ENCODE assay signal across 25 mouse cellular contexts in the genomic region with DNA sequence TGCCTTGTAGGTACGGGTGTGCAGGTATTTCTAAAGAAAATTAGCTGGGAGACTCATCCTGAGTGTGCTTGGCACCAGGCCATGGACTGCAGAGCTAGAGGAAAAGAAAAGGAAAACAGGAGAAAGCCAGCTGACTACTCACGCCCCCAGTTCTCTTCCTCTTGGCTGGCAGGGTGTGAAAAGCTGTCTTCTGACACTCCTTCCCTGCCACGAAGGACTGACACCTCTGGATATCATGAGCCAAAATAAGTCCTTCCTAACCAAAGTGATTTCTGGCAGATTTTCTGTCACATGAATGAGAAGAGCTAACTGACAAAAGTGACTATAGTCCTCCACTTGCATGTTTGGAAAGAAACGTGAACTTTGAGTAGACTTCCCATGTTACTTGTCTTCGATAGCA. TPM values are rescaled to one million over a fixed set of nuclear protein-coding genes. Genes with fewer than 3 reads are reported as not detected.
DNase-seq lines count a peak whose midpoint lies in the region; ATAC-seq lines count a peak whose summit lies in the region.
"Had no signal": no experiment of that assay in that cellular context is flagged by ENCODE, and none has a peak within 500 bp of the region (broad histone marks: within the 10 kb centered on the region; RNA-seq: fewer than 3 reads in every experiment).

No protein-coding gene starts in this region.

- peak; percentile 67 for ATAC-seq in frontal cortex, adult (ENCODE audit: low TSS enrichment)
- ATAC-seq: forebrain, embryonic 14.5 days; hindbrain, postnatal 0 days; inflammation-experienced regulatory T-cells, adult 6 months had no signal

- no peak for DNase-seq in frontal cortex, postnatal 10 days (ENCODE audit: low spot score in 2 of 2)
- peak; percentile 3 to 9 for DNase-seq in left cerebral cortex, adult 18-20 months (ENCODE audit: low spot score in 2 of 2)
- DNase-seq in left cerebral cortex, postnatal 4 days, result no peak
- DNase-seq in right cerebral cortex, adult 18-20 months, result peak; percentile 32
- DNase-seq in right cerebral cortex, postnatal 4 days, result no peak
- DNase-seq in right cerebral cortex, postnatal 36 days (ENCODE audit: low spot score in 2 of 2), result peak; percentile 1 to 10
- no peak for DNase-seq in spleen, adult 12 weeks (ENCODE audit: low spot score)
- DNase-seq: adrenal gland, postnatal 10 days; adrenal gland, postnatal 36 days; cerebellum, adult 11 months; cerebellum, adult 2 months; cerebellum, adult 9-11 months; cerebellum, postnatal 25 days; gastrocnemius, postnatal 25 days; heart, adult 18-20 months; heart, postnatal 10 days; heart, postnatal 4 days had no signal

- intact Hi-C loops in left cerebral cortex, postnatal 4 days (cut with DNase I), result no loop called here

RNA-seq across cellular contexts. Expression of a gene that starts 5.3 kb away (rescaled TPM):
- under 1 TPM in 1 of 2 experiments, not detected in 1; 0.26 TPM for total RNA-seq in left cerebral cortex, adult 18-20 months (2021)
- total RNA-seq in left cerebral cortex, postnatal 4 days (2021), result 1 to 10 TPM in 1 of 2 experiments, under 1 TPM in 1; 0.77 to 1.7 TPM
- total RNA-seq: adrenal gland, adult 18-20 months; adrenal gland, postnatal 10 days; adrenal gland, postnatal 36 days; common myeloid progenitor, adult 5-6 weeks; ES-E14; gastrocnemius, adult 8-10 months; gastrocnemius, postnatal 25 days had no signal

Comparison
In these comparisons a context has a peak if more than half of its experiments do, and no peak if none do; other contexts are left out.
1. DNase-seq: peak in left cerebral cortex, adult 18-20 months (2 of 2), right cerebral cortex, adult 18-20 months (single experiment) and right cerebral cortex, postnatal 36 days (2 of 2); none in frontal cortex, postnatal 10 days (0 of 2), left cerebral cortex, postnatal 4 days (single experiment), right cerebral cortex, postnatal 4 days (single experiment) and spleen, adult 12 weeks (single experiment).